Mouse (Mus musculus) thymus, adult 2 months (tissue): ENCODE measurements around the gene Fam102a.

ENCODE experiments used
- CTCF ChIP-seq: fragments of 200-500 bp; IDR thresholded peaks from 2 replicates; pipeline ENCODE4 v1.5.1; 2012; ENCODE audit warnings: mild to moderate bottlenecking, control low read depth, low read length, moderate library complexity, borderline replicate concordance; ENCODE audit not compliant: control insufficient read depth, poor library complexity, insufficient read depth; ENCODE audit errors: extremely low read depth
- POLR2A ChIP-seq: fragments of 200-500 bp; IDR thresholded peaks from 2 replicates; pipeline ENCODE4 v1.6.1; 2012; ENCODE audit warnings: mild to moderate bottlenecking, low read length, control low read depth, moderate library complexity; ENCODE audit not compliant: control insufficient read depth, poor library complexity, insufficient read depth; ENCODE audit errors: extremely low read depth

DNA sequence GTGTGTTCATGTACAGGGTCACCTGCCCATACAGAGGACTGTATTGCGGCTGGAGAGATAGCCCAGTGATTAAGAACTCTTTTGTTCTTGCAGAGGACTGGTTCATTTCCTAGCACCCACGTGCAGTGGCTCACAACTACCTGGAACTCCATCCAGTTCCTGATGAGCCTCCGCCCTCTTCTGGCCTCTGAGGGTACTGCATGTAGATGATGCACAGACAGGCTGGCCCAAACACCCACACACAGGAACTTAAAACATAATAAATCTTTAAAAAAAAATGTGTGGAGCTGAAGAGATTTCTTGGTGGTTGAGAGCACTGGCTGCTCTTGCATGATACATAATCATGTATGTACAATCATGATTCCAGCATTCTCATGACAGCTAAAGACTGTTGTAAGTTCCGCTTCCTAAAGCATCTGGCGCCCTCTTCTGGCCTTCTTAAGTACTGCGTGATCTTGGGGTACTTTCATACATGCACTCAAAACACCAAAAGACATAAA lies 48.0 kb upstream of the Fam102a start:
- TF ChIP-seq CTCF: peak; percentile 78; the same call in 1 of the 2 replicates
- TF ChIP-seq POLR2A: no peak
